Mouse (Mus musculus): ENCODE measurements around the gene Slc22a4. TPM values are rescaled to one million over a fixed set of nuclear protein-coding genes. Genes with fewer than 3 reads are reported as not detected.
A peak's percentile ranks its signal among the peaks of the same experiment; 100 is the strongest.
"Not testable (repeated sequence)": the region's sequence is repeated elsewhere in the genome, so short reads cannot be mapped to it uniquely, and the experiment has no call there.

The Slc22a4 gene
- total RNA-seq, 4 experiments from 2014 or later = 5.4 to 8.6 (median 6.9) TPM

GRCm38 (mm10) chr11:54006362-54006761 is 21.5 kb downstream of the Slc22a4 start:
- DNase-seq (ENCODE audit: low spot score in 2 of 2) = not testable (repeated sequence)

DNA sequence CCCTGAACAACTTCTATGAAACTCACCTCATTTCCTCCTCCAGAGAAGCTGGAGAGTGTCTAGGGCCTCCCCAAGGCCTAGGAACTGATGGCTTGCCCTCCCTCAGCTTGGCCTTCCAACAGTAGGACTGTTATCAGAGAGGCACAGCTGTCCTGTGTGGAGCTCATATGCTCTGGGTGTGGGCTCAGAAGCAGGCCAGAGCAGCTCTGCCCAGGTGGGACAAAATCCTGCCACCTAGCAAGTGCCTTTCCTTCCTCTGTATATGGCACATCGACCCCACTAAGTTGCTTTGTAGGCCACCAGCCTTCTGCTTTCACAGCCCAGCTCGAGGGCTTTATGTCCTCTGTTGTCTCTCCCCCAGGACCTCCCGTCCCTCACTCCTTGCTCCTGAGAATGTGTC is 23.2 kb downstream of the Slc22a4 start:
- no peak for DNase-seq (ENCODE audit: low spot score in 2 of 2)

DNA sequence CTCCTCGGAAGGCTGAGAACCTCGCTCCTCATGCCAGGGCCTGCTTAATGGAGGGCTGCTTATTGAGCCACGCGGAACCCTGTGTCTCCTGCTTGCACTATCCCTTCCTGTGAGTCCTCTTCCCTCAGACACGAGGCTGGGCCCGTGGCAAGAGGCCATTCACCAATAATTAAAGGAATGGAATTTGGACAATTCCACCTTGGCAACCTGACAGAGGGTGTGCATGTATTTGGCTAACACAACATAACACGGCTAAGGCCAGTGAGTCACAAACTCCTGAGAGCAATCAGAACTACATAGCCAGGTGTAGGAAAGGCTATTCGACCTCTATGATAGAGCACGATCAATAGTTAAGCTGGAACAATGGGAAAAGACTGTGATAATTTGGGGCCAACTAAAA is 23.7 kb downstream of the Slc22a4 start:
- DNase-seq (ENCODE audit: low spot score in 2 of 2) = no peak

DNA sequence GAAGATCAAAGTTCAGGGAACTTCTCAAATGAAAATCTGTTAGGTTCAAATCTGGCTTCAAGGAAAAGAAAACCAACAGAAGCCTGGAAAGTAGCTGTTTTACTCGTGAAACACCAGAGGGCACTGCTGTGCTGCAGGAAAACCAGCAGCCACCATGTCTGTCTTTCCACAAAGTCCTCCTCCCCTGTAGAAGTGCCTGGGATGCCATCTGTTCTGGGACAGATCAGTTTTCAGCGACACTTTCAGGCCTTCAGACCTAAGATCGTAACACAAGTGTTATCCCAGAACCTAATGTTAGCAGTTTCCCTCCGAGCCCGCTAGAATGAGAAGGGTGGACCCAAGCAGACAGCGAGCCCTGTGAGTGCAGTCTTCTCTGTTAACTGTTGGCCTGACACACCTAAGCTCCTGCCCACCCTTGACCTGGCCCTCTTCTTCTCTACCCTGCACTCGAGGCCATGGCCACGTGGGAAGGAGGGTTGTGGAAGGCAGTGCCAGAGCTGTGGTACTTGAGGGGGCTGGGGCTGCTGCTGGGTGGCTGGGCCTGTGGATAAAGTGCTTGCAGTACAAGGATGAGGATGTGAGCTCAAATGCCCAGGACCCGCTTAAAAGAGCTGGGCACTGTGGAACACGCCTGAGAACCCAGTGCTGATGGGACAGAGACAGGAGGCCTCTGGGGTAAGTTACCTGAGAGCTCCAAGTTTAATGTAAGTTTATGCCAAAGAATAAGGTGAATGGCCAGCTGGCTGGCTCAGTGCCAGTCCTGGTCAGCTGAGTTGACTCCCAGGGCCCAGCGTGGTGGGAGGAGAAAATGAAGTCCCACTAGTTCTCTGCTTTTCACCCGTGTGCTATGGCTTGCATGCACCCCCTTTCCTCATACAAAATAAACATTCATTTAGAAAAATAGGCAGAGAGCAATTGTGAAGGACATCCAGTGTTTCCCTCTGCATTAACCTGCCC is 24.9 kb downstream of the Slc22a4 start:
- not testable (repeated sequence) for DNase-seq (ENCODE audit: low spot score in 2 of 2)

- peak in 1 of 2 experiments; percentile 39 for DNase-seq (ENCODE audit: low spot score in 2 of 2)
Observed at GRCm38 (mm10) chr11:54002147-54002760, 25.6 kb downstream of the Slc22a4 start.

GRCm38 (mm10) chr11:53997661-53998060 is 30.2 kb downstream of the Slc22a4 start:
- DNase-seq (ENCODE audit: low spot score in 2 of 2) = no peak

- no peak for DNase-seq (ENCODE audit: low spot score in 2 of 2)
Observed at GRCm38 (mm10) chr11:53992264-53992663, 35.6 kb downstream of the Slc22a4 start.

DNA sequence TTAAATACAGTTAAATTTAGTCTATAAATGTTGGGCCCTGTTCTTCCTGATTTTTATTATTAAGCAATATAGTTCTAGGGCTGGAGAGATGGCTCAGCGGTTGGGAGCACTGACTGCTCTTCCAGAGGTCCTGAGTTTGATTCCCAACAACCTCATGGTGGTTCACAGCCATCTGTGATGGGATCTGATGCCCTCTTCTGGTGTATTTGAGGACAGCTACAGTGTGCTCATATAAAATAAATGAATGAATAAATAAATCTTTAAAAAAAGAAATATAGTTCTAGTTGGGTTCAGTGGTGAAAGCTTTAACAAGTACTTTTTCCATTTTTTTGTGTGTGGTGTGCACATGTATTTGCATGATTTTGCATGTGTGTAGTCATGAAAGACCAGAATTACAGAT is 38.7 kb downstream of the Slc22a4 start:
- DNase-seq (ENCODE audit: low spot score in 2 of 2) = no peak

GRCm38 (mm10) chr11:53988081-53988480 is 39.8 kb downstream of the Slc22a4 start:
- DNase-seq (ENCODE audit: low spot score in 2 of 2) = no peak

DNA sequence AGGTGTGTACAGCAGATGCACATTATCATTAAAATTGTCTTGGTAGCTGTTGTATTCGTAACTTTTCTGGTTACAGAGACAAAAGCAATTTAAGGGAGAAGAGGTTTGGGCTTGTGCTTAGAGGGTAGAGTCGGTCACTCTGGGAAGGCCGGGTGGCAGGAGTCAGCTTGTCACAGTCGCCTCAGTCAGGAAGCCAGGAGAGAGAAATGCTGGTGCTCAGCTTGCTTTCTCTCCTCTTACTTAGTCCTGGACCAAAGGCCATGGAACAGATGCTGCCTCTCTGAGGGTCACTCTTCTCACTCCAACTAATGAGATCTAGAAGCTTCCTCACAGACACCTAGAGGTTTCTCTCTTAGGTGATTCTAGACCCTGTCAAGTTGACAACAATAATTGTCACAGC is 46.5 kb downstream of the Slc22a4 start:
- no peak for DNase-seq (ENCODE audit: low spot score in 2 of 2)

GRCm38 (mm10) chr11:53979788-53980621 is 47.9 kb downstream of the Slc22a4 start, which contains the start of gene Slc22a21:
TSS of gene Slc22a21 (minus strand) at chr11:53980332.
- peak; percentile 5 to 22 for DNase-seq (ENCODE audit: low spot score in 2 of 2)

DNA sequence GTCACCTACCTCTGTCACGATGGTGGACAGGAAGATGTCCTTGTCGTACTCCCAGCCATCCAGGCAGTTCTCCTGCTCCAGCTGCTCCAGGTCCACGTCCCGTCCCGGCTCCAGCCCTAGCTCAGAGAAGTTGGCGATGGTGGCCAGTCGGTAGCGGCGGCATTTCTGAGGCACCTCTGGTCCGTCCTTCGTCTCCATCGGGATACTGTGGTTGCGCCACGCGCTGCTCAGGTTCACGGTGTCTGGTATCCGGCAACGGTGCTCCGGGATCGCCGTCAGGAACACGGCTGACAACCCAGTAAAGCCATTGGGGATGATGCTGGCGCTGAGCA is 48.5 kb downstream of the Slc22a4 start:
- not testable (repeated sequence) for DNase-seq (ENCODE audit: low spot score in 2 of 2)

GRCm38 (mm10) chr11:53977672-53978071 is 50.2 kb downstream of the Slc22a4 start:
- no peak for DNase-seq (ENCODE audit: low spot score in 2 of 2)

DNA sequence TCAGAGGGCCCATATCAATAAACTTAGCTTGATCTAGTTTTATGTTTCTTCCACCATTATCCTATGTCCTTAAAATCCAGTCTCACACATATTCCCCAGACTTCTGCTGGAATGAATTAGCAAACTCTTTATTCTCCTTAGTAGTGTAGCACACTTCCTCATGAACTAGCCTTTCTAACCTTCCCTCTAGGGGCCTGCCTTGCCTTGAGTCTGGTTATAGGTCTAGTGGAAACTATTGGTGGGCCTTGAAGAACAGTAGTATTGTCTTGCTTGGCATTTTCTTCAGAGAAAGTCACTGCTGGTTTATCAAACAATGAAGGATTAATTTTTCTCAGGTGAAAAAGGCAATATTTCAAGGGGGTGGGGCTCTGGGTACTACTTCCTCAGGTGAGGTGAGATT is 52.3 kb downstream of the Slc22a4 start:
- DNase-seq (ENCODE audit: low spot score in 2 of 2) = no peak

DNA sequence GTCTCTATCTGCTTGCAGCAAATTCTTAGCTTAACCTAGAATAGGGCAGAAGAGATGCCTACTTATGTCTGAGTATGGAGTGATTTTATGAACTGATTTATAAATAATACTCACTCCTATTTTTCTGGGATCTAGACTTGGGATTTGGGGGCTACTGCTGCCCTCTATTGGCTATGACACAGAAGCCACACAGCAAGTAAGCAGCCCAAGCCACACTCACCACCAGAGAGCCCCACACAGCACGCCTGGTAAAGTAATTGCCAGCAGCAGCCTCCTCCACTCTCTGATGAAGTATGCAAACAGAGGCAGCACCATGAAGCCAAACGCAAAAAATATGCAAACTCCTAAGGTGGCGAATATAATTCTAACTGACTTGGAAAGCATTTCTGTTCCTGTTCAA is 68.9 kb downstream of the Slc22a4 start:
- no peak for DNase-seq (ENCODE audit: low spot score in 2 of 2)

DNA sequence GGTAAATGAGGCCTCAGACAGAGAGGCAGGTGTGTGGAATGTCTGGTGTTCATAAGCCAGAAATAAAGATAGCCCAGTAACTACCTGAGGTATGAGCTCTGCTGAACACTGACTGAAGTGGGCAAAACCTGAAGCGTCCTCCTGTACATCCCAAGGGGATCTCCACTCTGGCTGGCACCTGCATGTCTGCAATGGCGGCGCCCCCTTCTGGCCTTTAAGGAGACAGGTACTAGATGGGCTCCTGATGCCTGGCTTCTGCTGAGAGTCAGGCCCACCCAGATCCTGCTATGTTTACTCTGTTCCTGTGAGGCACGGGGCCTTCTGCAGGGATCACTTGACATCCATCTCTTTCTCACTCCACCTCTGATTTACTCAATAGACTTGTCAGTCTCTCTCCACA is 69.7 kb downstream of the Slc22a4 start:
- DNase-seq (ENCODE audit: low spot score in 2 of 2) = not testable (repeated sequence)

GRCm38 (mm10) chr11:53956636-53957035 is 71.3 kb downstream of the Slc22a4 start:
- no peak for DNase-seq (ENCODE audit: low spot score in 2 of 2)

DNA sequence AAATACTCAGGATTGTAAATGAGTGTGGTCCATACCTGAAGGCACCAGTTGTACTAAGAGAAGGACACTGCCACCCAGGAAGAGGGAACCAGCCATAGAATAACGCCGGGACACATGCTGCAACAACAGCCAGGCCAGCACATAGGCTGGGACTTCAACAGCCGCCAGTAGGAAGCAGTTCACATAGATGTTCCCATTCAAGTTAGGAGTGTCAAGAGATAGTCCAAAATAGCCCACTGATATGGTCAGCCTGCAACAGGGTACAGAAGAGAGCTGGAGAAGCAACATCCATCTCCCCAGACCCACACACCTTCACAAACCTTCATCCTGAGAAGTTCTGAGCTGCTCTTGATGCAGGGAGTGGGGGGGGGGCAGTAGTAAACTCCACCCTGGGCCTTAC is 73.2 kb downstream of the Slc22a4 start:
- DNase-seq (ENCODE audit: low spot score in 2 of 2) = no peak

DNA sequence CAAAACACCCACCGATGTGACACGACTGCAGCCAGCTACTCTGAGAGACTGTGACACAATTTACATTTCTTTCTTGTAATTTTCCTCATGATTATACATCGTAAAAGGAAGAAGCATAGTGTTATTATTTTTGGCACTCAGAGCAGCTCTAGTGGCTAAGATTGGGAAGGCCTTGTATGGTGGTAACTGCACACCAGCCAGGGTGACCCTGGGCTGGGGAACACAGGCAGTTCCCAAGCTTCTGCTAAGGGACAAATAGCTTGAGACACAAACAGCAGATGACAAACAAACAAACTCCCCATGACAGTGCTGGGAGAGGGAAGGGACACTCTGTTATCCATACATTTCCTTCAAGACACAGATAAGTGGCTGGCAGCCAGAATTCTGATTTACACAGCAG is 77.8 kb downstream of the Slc22a4 start:
- not testable (repeated sequence) for DNase-seq (ENCODE audit: low spot score in 2 of 2)

Measured in left cerebral cortex, adult 8-10 months (tissue).